Mouse (Mus musculus) MEL (cell line): ENCODE measurements at regions not wholly inside any gene's neighbourhood (a gene's known extent, or its start where the extent isn't known, plus 50 kb on each side); places are given as distances from the start of the nearest gene placed in this dataset.

Experiments
- DNase-seq: peaks from one replicate; pipeline ENCODE4 v3.0.0; 2011; ENCODE audit warnings: low read depth, low spot score
- H3K27ac ChIP-seq: 2 replicates; pipeline ENCODE4 v1.5.1; 2012; ENCODE audit warnings: low read depth, mild to moderate bottlenecking, control low read depth, low read length, moderate library complexity; ENCODE audit not compliant: control insufficient read depth
- H3K27me3 ChIP-seq, 2 experiments: fragments of 150-350 bp in 1 of 2; sonication (generic) in 1 of 2; 2 replicates each; pipeline ENCODE4 v1.6.1; 2012; ENCODE audit warnings: low read length in 2 of 2, mild to moderate bottlenecking in 2 of 2, improper control_type of control experiment in 1 of 2, moderate library complexity in 1 of 2; ENCODE audit not compliant: insufficient read depth in 2 of 2, control insufficient read depth in 1 of 2
- H3K36me3 ChIP-seq, 2 experiments: 2 replicates each; pipeline ENCODE4 v1.6.1; 2012 to 2014; ENCODE audit warnings: low read length in 2 of 2, improper control_type of control experiment in 1 of 2, inconsistent platforms in 1 of 2, mild to moderate bottlenecking in 1 of 2; ENCODE audit not compliant: insufficient read depth in 2 of 2, control insufficient read depth in 1 of 2
- H3K4me1 ChIP-seq, 2 experiments: fragments of 150-350 bp in 1 of 2; sonication (generic) in 1 of 2; 2 replicates each; pipeline ENCODE4 v1.6.1; 2012; ENCODE audit warnings: low read length in 2 of 2, improper control_type of control experiment in 1 of 2, mild to moderate bottlenecking in 1 of 2; ENCODE audit not compliant: insufficient read depth in 2 of 2, control insufficient read depth in 1 of 2
- H3K4me3 ChIP-seq, 2 experiments: fragments of 150-350 bp in 1 of 2; sonication (generic) in 1 of 2; 2 replicates each; pipeline ENCODE4 v1.5.1; 2012; ENCODE audit warnings: low read depth in 2 of 2, low read length in 2 of 2, mild to moderate bottlenecking in 2 of 2, moderate library complexity in 2 of 2, control low read depth in 1 of 2, improper control_type of control experiment in 1 of 2; ENCODE audit not compliant: control insufficient read depth in 1 of 2, insufficient read depth in 1 of 2
- H3K79me2 ChIP-seq: 2 replicates; pipeline ENCODE4 v1.6.1; 2012; ENCODE audit warnings: mild to moderate bottlenecking, low read length, moderate library complexity; ENCODE audit not compliant: control insufficient read depth, poor library complexity, insufficient read depth
- H3K9ac ChIP-seq: 2 replicates; pipeline ENCODE4 v1.6.1; 2012; ENCODE audit warnings: low read depth, mild to moderate bottlenecking, control low read depth, low read length, moderate library complexity; ENCODE audit not compliant: control insufficient read depth, poor library complexity, severe bottlenecking
- H3K9me3 ChIP-seq: fragments of 150-350 bp; sonication (generic); replicated peaks from 2 replicates; pipeline ENCODE4 v1.6.1; 2012; ENCODE audit warnings: mild to moderate bottlenecking, low read length, improper control_type of control experiment, moderate library complexity; ENCODE audit not compliant: insufficient read depth
- CHD1 ChIP-seq: IDR thresholded peaks from 2 replicates; pipeline ENCODE4 v1.6.1; 2012; ENCODE audit warnings: low read depth, mild to moderate bottlenecking, inconsistent platforms, low read length, improper control_type of control experiment
- CHD2 ChIP-seq: IDR thresholded peaks from 2 replicates; pipeline ENCODE4 v1.6.1; 2011; ENCODE audit warnings: low read length, improper control_type of control experiment
- E2F4 ChIP-seq: IDR thresholded peaks from 2 replicates; pipeline ENCODE4 v1.6.1; 2011; ENCODE audit warnings: low read depth, low read length, improper control_type of control experiment, borderline replicate concordance
- ELF1 ChIP-seq: IDR thresholded peaks from 2 replicates; pipeline ENCODE4 v1.6.1; 2014; ENCODE audit warnings: low read depth, mild to moderate bottlenecking, inconsistent platforms, low read length, improper control_type of control experiment, moderate library complexity
- ETS1 ChIP-seq: IDR thresholded peaks from 2 replicates; pipeline ENCODE4 v1.6.1; 2012; ENCODE audit warnings: low read depth, mild to moderate bottlenecking, inconsistent platforms, low read length, improper control_type of control experiment, moderate library complexity
- GABPA ChIP-seq: IDR thresholded peaks from 2 replicates; pipeline ENCODE4 v1.6.1; 2012; ENCODE audit warnings: low read depth, mild to moderate bottlenecking, inconsistent platforms, low read length, improper control_type of control experiment, moderate library complexity
- KAT2A ChIP-seq: conservative IDR thresholded peaks from 2 replicates; pipeline ENCODE4 v1.6.1; 2012; ENCODE audit warnings: low read depth, low read length, improper control_type of control experiment, inconsistent platforms
- MAFK ChIP-seq: IDR thresholded peaks from 2 replicates; pipeline ENCODE4 v1.6.1; 2011; ENCODE audit warnings: low read depth, mild to moderate bottlenecking, low read length, improper control_type of control experiment, borderline replicate concordance
- MEF2A ChIP-seq: IDR thresholded peaks from 2 replicates; pipeline ENCODE4 v1.6.1; 2014; ENCODE audit warnings: low read depth, mild to moderate bottlenecking, inconsistent platforms, low read length, improper control_type of control experiment; ENCODE audit not compliant: poor library complexity, insufficient replicate concordance, severe bottlenecking; ENCODE audit errors: extremely low read depth
- MYB ChIP-seq: IDR thresholded peaks from 2 replicates; pipeline ENCODE4 v1.6.1; 2011; ENCODE audit warnings: mild to moderate bottlenecking, low read depth, low read length, improper control_type of control experiment
- NRF1 ChIP-seq: IDR thresholded peaks from 2 replicates; pipeline ENCODE4 v1.6.1; 2014; ENCODE audit warnings: low read depth, mild to moderate bottlenecking, inconsistent platforms, low read length, improper control_type of control experiment, moderate library complexity; ENCODE audit not compliant: poor library complexity, insufficient read depth, severe bottlenecking
- POLR2A ChIP-seq, 2 experiments: IDR thresholded peaks; 2 replicates each; pipeline ENCODE4 v1.6.1; 2011 to 2012; ENCODE audit warnings: low read length in 2 of 2, mild to moderate bottlenecking in 2 of 2, control low read depth in 1 of 2, improper control_type of control experiment in 1 of 2, low read depth in 1 of 2, moderate library complexity in 1 of 2; ENCODE audit not compliant: control insufficient read depth in 1 of 2, insufficient read depth in 1 of 2, poor library complexity in 1 of 2
- RAD21 ChIP-seq: IDR thresholded peaks from 2 replicates; pipeline ENCODE4 v1.6.1; 2011; ENCODE audit warnings: mild to moderate bottlenecking, low read depth, low read length, improper control_type of control experiment
- SIN3A ChIP-seq: IDR thresholded peaks from 2 replicates; pipeline ENCODE4 v1.6.1; 2012; ENCODE audit warnings: low read length, improper control_type of control experiment, inconsistent platforms
- TAL1 ChIP-seq: IDR thresholded peaks from 2 replicates; pipeline ENCODE4 v1.6.1; 2012; ENCODE audit warnings: mild to moderate bottlenecking, inconsistent platforms, low read length, moderate library complexity, mixed read lengths
- TCF12 ChIP-seq: IDR thresholded peaks from 2 replicates; pipeline ENCODE4 v1.6.1; 2014; ENCODE audit warnings: low read depth, mild to moderate bottlenecking, inconsistent platforms, low read length, improper control_type of control experiment, moderate library complexity
- USF1 ChIP-seq: IDR thresholded peaks from 2 replicates; pipeline ENCODE4 v1.6.1; 2014; ENCODE audit warnings: low read depth, mild to moderate bottlenecking, inconsistent platforms, low read length, improper control_type of control experiment, moderate library complexity
- ZC3H11A ChIP-seq: IDR thresholded peaks from 2 replicates; pipeline ENCODE4 v1.6.1; 2012; ENCODE audit warnings: low read depth, mild to moderate bottlenecking, inconsistent platforms, low read length, improper control_type of control experiment

DNA sequence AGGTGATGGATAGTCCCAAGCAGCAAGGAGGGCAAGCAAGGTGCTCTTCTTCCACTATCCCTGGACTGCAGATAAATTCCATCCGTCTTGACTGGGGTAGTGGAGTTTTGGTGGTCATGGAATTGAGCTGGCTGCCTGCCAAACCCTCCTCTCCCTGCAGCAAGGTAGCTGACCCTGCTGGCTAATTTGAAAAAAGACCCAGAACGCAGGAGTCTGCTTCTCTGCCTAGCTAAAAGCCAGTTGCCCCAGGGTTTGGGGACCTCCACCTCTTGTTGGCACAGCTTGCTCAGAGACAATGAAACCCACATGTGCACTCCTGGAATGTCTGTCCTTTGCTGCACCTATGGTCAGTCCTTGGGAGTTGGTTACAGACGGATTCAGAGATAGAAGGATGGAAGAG lies 233.6 kb upstream of the Gjb5 start:
- TF ChIP-seq NRF1 (no peak), CHD1 (no peak), GABPA (no peak), E2F4 (no peak), POLR2A (IDR thresholded peaks at IDR 0.05; ENCODE audit: control insufficient read depth in 1 of 2, insufficient read depth in 1 of 2, low read depth in 1 of 2, low read length in 2 of 2, poor library complexity in 1 of 2) (no peak)
- H3K9me3 ChIP-seq = no peaks in the 10 kb centered on the region
- H3K79me2 ChIP-seq = no peaks in the 10 kb centered on the region
- H3K4me3 ChIP-seq = no peak overlapping the region
- no peak overlapping the region for H3K9ac ChIP-seq
- no peak for DNase-seq
- H3K4me1 ChIP-seq = no peaks in the 10 kb centered on the region
- no peaks in the 10 kb centered on the region for H3K36me3 ChIP-seq
- H3K27me3 ChIP-seq = no peaks in the 10 kb centered on the region
- H3K27ac ChIP-seq = no peak overlapping the region

GRCm38 (mm10) chr4:127586822-127587221 lies 228.8 kb upstream of the Gjb5 start:
- no peak for DNase-seq
- no peak overlapping the region for H3K27ac ChIP-seq
- no peaks in the 10 kb centered on the region for H3K4me1 ChIP-seq
- H3K36me3 ChIP-seq = no peaks in the 10 kb centered on the region
- no peaks in the 10 kb centered on the region for H3K9me3 ChIP-seq
- H3K4me3 ChIP-seq = no peak overlapping the region
- H3K9ac ChIP-seq = no peak overlapping the region
- no peaks in the 10 kb centered on the region for H3K79me2 ChIP-seq
- no peaks in the 10 kb centered on the region for H3K27me3 ChIP-seq
- TF ChIP-seq SIN3A = no peak
- TF ChIP-seq MEF2A = no peak
- no peak for TF ChIP-seq RAD21
- no peak for TF ChIP-seq CHD2
- no peak for TF ChIP-seq ETS1
- no peak for TF ChIP-seq NRF1
- no peak for TF ChIP-seq GABPA
- no peak for TF ChIP-seq KAT2A
- no peak for TF ChIP-seq MYB
- TF ChIP-seq TCF12 = no peak
- TF ChIP-seq USF1 = no peak
- TF ChIP-seq ELF1 = no peak
- TF ChIP-seq ZC3H11A = no peak
- TF ChIP-seq MAFK = no peak
- no peak for TF ChIP-seq TAL1
